Mouse (Mus musculus) E14TG2a.4 (cell line): Measurements from ENCODE around the gene Tmem101.
"Not testable (repeated sequence)": the region's sequence is repeated elsewhere in the genome, so short reads cannot be mapped to it uniquely, and the experiment has no call there.

ENCODE experiments used
- H3K27me3 ChIP-seq: 2 replicates; pipeline ENCODE4 v1.6.1; 2014; ENCODE audit warnings: low read length, control low read depth; ENCODE audit not compliant: insufficient read depth
- H3K36me3 ChIP-seq: 2 replicates; pipeline ENCODE4 v1.6.1; 2014; ENCODE audit warnings: low read length, control low read depth; ENCODE audit not compliant: insufficient read depth
- H3K4me1 ChIP-seq: replicated peaks from 2 replicates; pipeline ENCODE4 v1.6.1; 2014; ENCODE audit warnings: low read depth, low read length, control low read depth
- H3K4me3 ChIP-seq: replicated peaks from 2 replicates; pipeline ENCODE4 v1.5.1; 2014; ENCODE audit warnings: mild to moderate bottlenecking, low read length
- H3K9me3 ChIP-seq: 2 replicates; pipeline ENCODE4 v1.6.1; 2014; ENCODE audit warnings: low read length, control low read depth
- CTCF ChIP-seq: conservative IDR thresholded peaks from 2 replicates; pipeline ENCODE4 v1.5.1; 2014; ENCODE audit warnings: low read length
- NANOG ChIP-seq: IDR thresholded peaks from 2 replicates; pipeline ENCODE4 v1.6.1; 2014; ENCODE audit warnings: borderline replicate concordance, low read length, mixed read lengths
- POU5F1 ChIP-seq: IDR thresholded peaks from 2 replicates; pipeline ENCODE4 v1.6.1; 2014; ENCODE audit warnings: low read length, borderline replicate concordance

Gene Tmem101

GRCm38 (mm10) chr11:102165971-102166722 is 9.9 kb upstream of the Tmem101 start:
- TF ChIP-seq NANOG (no peak), CTCF (no peak), POU5F1 (no peak)
- H3K4me1 ChIP-seq = peaks cover 14% of the 10 kb centered on the region
- H3K27me3 ChIP-seq = no peaks in the 10 kb centered on the region
- H3K9me3 ChIP-seq = no peaks in the 10 kb centered on the region
- H3K36me3 ChIP-seq = peaks cover 97% of the 10 kb centered on the region
- H3K4me3 ChIP-seq = no peak overlapping the region

DNA sequence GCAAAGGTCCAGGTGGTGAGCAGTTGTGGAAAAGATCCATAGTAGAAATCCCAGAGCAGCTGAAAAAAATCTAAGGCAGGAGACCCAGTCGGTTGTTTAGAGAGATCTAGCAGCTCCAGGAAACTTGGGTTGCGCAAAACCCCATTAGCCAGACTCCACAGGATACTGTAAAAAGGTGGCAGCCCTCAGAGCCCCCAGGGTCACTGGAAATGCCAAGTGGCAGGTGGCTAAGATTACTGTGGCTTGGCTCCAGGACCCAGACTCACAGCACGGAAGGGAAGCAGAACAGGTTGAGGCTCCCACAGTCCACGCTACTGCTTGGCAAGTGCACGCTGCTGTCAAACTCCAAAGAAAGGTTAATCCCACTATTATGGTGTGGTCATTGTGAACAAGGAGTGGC is 3.6 kb upstream of the Tmem101 start:
- Histone ChIP-seq H3K4me3 (no peak overlapping the region), H3K36me3 (peaks cover 40% of the 10 kb centered on the region), H3K27me3 (no peaks in the 10 kb centered on the region), H3K9me3 (no peaks in the 10 kb centered on the region), H3K4me1 (peaks cover 20% of the 10 kb centered on the region)
- no peak for TF ChIP-seq POU5F1
- no peak for TF ChIP-seq CTCF
- TF ChIP-seq NANOG = no peak

GRCm38 (mm10) chr11:102158024-102158423 is 1.8 kb upstream of the Tmem101 start:
- H3K36me3 ChIP-seq = peaks cover 40% of the 10 kb centered on the region
- not testable (repeated sequence) for H3K9me3 ChIP-seq, H3K27me3 ChIP-seq, H3K4me3 ChIP-seq
- H3K4me1 ChIP-seq = peaks cover 24% of the 10 kb centered on the region

DNA sequence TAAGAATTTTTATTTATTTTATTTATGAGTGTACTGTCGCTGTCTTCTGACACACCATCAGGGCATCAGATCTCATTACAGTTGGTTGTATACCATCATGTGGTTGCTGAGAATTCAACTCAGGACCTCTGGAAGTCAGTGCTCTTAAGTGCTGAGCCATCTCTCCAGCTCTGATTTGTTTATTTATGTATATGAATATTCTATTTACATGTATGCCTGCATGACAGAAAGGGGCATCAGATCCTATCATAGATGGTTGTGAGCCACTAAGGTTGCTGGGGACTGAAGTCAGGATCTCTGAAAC is 534 bp upstream of the Tmem101 start:
- no peak overlapping the region for H3K4me3 ChIP-seq
- TF ChIP-seq POU5F1 (no peak), NANOG (no peak), CTCF (no peak)
- H3K9me3 ChIP-seq = no peaks in the 10 kb centered on the region
- H3K27me3 ChIP-seq = no peaks in the 10 kb centered on the region
- peaks cover 37% of the 10 kb centered on the region for H3K36me3 ChIP-seq
- peaks cover 31% of the 10 kb centered on the region for H3K4me1 ChIP-seq

DNA sequence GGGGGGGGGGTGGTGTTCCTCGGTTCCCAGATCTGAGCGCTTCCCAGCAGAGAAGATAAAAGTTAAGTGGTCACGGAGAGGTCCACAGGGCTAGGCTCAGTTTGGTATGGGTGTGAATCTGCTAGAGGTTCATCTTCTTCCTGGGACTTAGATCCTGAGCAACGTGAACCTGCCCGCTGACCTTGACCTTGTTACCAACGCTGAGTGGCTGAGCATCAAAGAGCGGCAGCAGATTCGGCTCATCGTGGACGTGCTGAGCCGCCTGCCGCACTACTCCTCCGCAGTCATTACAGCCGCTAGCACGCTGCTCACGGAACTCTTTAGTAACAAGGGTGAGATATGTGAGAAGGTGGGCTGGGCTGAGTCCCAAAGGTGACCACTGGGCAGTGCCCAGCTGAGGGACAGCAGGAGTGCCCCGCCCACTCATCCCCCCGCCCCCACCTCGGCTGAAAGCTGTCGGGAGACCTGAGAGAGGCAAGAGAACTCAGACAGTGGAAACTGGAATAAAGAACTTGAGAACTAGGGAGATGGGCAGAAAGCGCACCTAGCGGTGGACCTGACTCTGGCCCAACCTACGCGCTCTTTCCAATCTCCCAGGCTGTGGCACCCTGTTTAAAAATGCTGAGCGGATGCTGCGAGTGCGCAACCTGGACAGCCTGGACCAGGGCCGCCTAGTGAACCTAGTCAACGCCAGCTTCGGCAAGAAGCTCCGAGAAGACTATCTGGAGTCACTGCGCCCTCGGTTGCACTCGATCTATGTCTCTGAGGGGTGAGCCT is 8.8 kb downstream of the Tmem101 start:
- peaks cover 2% of the 10 kb centered on the region for H3K36me3 ChIP-seq
- peak overlapping the region; percentile 76 for H3K4me3 ChIP-seq
- no peaks in the 10 kb centered on the region for H3K9me3 ChIP-seq
- peaks cover 67% of the 10 kb centered on the region for H3K4me1 ChIP-seq
- H3K27me3 ChIP-seq = peaks cover 55% of the 10 kb centered on the region
- no peak for TF ChIP-seq NANOG

DNA sequence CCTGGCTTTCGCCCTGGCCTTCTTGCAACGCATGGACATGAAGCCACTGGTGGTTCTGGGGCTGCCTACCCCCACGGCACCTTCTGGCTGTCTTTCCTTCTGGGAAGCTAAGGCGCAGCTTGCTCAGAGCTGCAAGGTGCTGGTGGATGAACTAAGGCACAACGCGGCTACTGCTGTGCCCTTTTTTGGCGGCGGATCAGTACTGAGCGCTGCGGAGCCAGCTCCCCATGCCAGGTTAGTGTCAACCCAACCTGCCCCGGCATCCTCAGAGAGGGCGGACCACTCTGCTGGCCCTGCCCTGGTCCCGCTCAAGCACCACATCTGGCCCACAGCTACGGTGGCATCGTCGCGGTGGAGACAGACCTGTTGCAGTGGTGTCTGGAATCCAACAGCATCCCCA is 9.7 kb downstream of the Tmem101 start:
- Histone ChIP-seq H3K36me3 (no peaks in the 10 kb centered on the region), H3K4me3 (peak overlapping the region; percentile 76), H3K4me1 (peaks cover 58% of the 10 kb centered on the region), H3K9me3 (no peaks in the 10 kb centered on the region), H3K27me3 (peaks cover 55% of the 10 kb centered on the region)
- TF ChIP-seq NANOG = no peak
- no peak for TF ChIP-seq POU5F1
- no peak for TF ChIP-seq CTCF

GRCm38 (mm10) chr11:102146005-102146404 is 10.2 kb downstream of the Tmem101 start:
- Histone ChIP-seq H3K4me3 (peak overlapping the region; percentile 76), H3K27me3 (peaks cover 55% of the 10 kb centered on the region), H3K4me1 (peaks cover 56% of the 10 kb centered on the region), H3K9me3 (no peaks in the 10 kb centered on the region), H3K36me3 (no peaks in the 10 kb centered on the region)
- TF ChIP-seq CTCF (no peak), POU5F1 (no peak), NANOG (no peak)

- Histone ChIP-seq H3K4me1 (peaks cover 56% of the 10 kb centered on the region), H3K36me3 (no peaks in the 10 kb centered on the region), H3K27me3 (peaks cover 55% of the 10 kb centered on the region), H3K9me3 (no peaks in the 10 kb centered on the region), H3K4me3 (peak within 1 kb of the TSS; percentile 76)
- TF ChIP-seq NANOG (no peak), CTCF (no peak), POU5F1 (no peak)
These were observed 10.7 kb downstream of the Tmem101 start, which contains the start of gene Nags for GRCm38 (mm10) chr11:102145471-102146001. TSS of gene Nags (plus strand) at chr11:102145513.
